Mouse (Mus musculus) C2C12 (cell line): Measurements from ENCODE around the gene Acad9. TPM values are rescaled to one million over a fixed set of nuclear protein-coding genes. Genes with fewer than 3 reads are reported as not detected.

Experiments used
- H3K27me3 ChIP-seq: one replicate; pipeline ENCODE4 v1.6.1; 2011; ENCODE audit not compliant: control insufficient read depth, insufficient read depth, insufficient read length
- H3K36me3 ChIP-seq: one replicate; pipeline ENCODE4 v1.6.1; 2011; ENCODE audit not compliant: control insufficient read depth, insufficient read depth
- H3K4me3 ChIP-seq: one replicate; pipeline ENCODE4 v1.5.1; 2011; ENCODE audit warnings: mild to moderate bottlenecking, control low read depth; ENCODE audit not compliant: poor library complexity, insufficient read depth, severe bottlenecking
- H3K79me2 ChIP-seq: one replicate; pipeline ENCODE4 v1.6.1; 2011; ENCODE audit not compliant: control insufficient read depth, insufficient read depth
- H3K79me3 ChIP-seq: one replicate; pipeline ENCODE4 v1.6.1; 2011; ENCODE audit warnings: low read depth, control low read depth
- H3ac ChIP-seq: one replicate; pipeline ENCODE3; 2011; ENCODE audit warnings: low read depth; ENCODE audit not compliant: control insufficient read depth, insufficient read length
- CEBPB ChIP-seq: IDR thresholded peaks from one replicate; pipeline ENCODE4 v1.6.1; 2011; ENCODE audit warnings: low read depth, mild to moderate bottlenecking, control low read depth, moderate library complexity
- CTCF ChIP-seq: IDR thresholded peaks from one replicate; pipeline ENCODE4 v1.5.1; 2011; ENCODE audit not compliant: control insufficient read depth, insufficient read depth, insufficient read length
- FOSL1 ChIP-seq: IDR thresholded peaks from one replicate; pipeline ENCODE4 v1.8.0; 2011; ENCODE audit warnings: mild to moderate bottlenecking, low read length; ENCODE audit not compliant: poor library complexity, insufficient read depth, severe bottlenecking
- MAX ChIP-seq: IDR thresholded peaks from one replicate; pipeline ENCODE4 v1.6.1; 2011; ENCODE audit warnings: mild to moderate bottlenecking, control low read depth
- MYOD1 ChIP-seq: IDR thresholded peaks from one replicate; pipeline ENCODE4 v1.6.1; 2011; ENCODE audit warnings: low read depth; ENCODE audit not compliant: control insufficient read depth, insufficient read length
- MYOG ChIP-seq: IDR thresholded peaks from one replicate; pipeline ENCODE4 v1.6.1; 2011; ENCODE audit not compliant: control insufficient read depth, insufficient read length; ENCODE audit errors: extremely low read depth
- USF1 ChIP-seq: IDR thresholded peaks from one replicate; pipeline ENCODE4 v1.6.1; 2011; ENCODE audit warnings: low read depth, mild to moderate bottlenecking, control low read depth, moderate library complexity
- polyA plus RNA-seq: library from polyadenylated mRNA; unstranded; fragments of >200 nt; fragmentation: generic; extraction: Trizol; gene quantifications from one replicate; pipeline ENCODE4 v1.2.1, GENCODE M21; 2012; ENCODE audit warnings: missing spikeins

The Acad9 gene
- polyA plus RNA-seq, 1 experiment: 20.7 TPM

DNA sequence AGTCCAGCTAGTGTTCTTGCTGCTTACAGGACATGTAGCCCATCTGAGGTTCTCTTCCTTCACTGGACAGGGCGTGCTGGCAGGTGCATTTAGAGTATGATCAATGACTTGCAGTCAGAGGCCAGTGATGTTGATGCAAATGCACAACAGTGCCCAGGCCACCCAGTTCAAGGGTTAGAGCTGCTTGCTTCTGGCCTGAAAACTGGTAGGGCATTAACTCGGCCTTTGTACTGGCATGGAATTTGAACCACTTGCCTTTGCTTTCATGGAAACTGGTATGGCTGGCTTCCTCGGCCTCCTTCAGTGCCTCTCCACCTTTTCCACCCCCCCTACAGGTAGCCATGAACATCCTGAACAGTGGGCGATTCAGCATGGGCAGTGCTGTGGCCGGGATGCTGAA lies 14.1 kb downstream of the Acad9 start:
- H3K27me3 ChIP-seq: no peaks in the 10 kb centered on the region
- no peak overlapping the region for H3K4me3 ChIP-seq
- no peaks in the 10 kb centered on the region for H3K79me3 ChIP-seq
- peaks cover 87% of the 10 kb centered on the region for H3K36me3 ChIP-seq
- H3ac ChIP-seq: no peak overlapping the region
- no peak for TF ChIP-seq CEBPB
- no peak for TF ChIP-seq MYOG
- TF ChIP-seq CTCF: no peak
- TF ChIP-seq MAX: no peak
- no peak for TF ChIP-seq MYOD1
- no peak for TF ChIP-seq USF1
- no peak for TF ChIP-seq FOSL1
- H3K79me2 ChIP-seq: no peaks in the 10 kb centered on the region

DNA sequence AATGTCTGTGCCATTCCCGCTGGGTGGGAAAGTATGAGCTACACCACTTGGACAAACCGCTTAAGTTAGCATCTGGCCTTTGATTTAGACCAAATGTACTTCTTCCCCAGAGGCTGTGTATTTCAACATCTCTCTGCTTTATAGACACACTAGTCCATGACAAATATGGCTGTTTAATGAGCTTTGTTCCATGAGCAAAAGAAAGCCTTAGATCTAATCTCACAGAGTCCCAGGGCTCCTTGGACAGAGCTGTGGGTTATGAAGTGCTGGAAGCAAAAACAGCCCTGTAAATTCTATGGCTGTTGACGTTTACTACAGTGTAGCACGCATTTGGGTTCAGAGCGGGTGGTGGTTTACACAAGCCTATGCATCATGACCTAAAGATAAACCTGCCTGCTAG lies 15.0 kb downstream of the Acad9 start:
- no peak overlapping the region for H3K4me3 ChIP-seq

DNA sequence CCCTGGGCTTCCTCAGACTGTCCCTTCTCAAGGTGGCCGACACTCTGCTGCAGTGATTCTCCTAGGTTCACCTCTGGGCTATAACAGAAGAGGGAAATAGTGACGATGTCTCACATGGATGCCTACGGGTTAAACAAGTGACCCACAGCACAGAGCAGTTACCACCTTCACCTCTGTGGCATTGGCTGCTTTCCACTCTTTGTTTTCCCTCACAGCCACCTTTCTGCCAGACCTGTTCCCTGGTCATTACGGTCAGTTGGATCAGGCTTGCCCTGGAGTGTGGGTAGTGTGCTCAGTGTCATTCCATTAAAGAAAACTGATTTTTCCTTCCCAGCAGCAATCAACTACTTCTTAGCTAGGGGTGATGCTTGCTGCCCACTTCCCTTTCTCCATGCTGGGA lies 17.1 kb downstream of the Acad9 start:
- no peak for TF ChIP-seq MYOG
- TF ChIP-seq MYOD1: no peak
- no peak for TF ChIP-seq FOSL1
- no peak for TF ChIP-seq USF1
- TF ChIP-seq CTCF: no peak
- TF ChIP-seq MAX: no peak
- no peak for TF ChIP-seq CEBPB
- H3K36me3 ChIP-seq: peaks cover 75% of the 10 kb centered on the region

More for the DNA sequence above, 15.0 kb downstream of the Acad9 start:
- TF ChIP-seq MYOD1 (no peak), MYOG (no peak), CEBPB (no peak), FOSL1 (no peak), USF1 (no peak), CTCF (no peak), MAX (no peak)
- Histone ChIP-seq H3K36me3 (peaks cover 85% of the 10 kb centered on the region), H3ac (no peak overlapping the region), H3K79me2 (no peaks in the 10 kb centered on the region), H3K27me3 (no peaks in the 10 kb centered on the region), H3K79me3 (no peaks in the 10 kb centered on the region)

DNA sequence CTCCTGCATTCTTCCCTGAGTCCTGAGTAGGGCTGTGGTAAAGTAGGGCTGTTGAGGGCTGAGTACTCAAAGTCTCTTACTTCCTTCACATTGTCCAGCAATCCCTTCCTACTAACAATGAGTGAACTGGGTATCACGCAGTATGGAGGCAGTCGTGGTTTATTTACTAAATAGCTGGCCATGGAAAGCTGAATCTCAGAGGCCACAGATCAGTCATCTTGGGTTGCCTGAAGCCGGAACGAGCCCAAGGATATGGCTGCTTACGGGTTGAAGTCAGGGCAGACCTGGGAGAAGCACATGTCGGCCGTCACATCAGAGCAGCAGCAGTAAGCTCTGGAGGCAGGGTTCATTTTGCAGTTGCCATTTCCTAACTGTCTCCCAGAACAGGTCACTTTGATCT lies 17.6 kb downstream of the Acad9 start:
- Histone ChIP-seq H3K27me3 (no peaks in the 10 kb centered on the region), H3K36me3 (peaks cover 70% of the 10 kb centered on the region), H3K79me2 (no peaks in the 10 kb centered on the region), H3K4me3 (no peak overlapping the region), H3ac (no peak overlapping the region), H3K79me3 (no peaks in the 10 kb centered on the region)
- TF ChIP-seq CTCF: no peak
- no peak for TF ChIP-seq FOSL1
- TF ChIP-seq MAX: no peak
- TF ChIP-seq MYOG: no peak
- TF ChIP-seq MYOD1: no peak
- no peak for TF ChIP-seq CEBPB
- TF ChIP-seq USF1: no peak

More for the DNA sequence above, 17.1 kb downstream of the Acad9 start:
- Histone ChIP-seq H3K4me3 (no peak overlapping the region), H3K27me3 (no peaks in the 10 kb centered on the region), H3ac (no peak overlapping the region), H3K79me2 (no peaks in the 10 kb centered on the region), H3K79me3 (no peaks in the 10 kb centered on the region)

DNA sequence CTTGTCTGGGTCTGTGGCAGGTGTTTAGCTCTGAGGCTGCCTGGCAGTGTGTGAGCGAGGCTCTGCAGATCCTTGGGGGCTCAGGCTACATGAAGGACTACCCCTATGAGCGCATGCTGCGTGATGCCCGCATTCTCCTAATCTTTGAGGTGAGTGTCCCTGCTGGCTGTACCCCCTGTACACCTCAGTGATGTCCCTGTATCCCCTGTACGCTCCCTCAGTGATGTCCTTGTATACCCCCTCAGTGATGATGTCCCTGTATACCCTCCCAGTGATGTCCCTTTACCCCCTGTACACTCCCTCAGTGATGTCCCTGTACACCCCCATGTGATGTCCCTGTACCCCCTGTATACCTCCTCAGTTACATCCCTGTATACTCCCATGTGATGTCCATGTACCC lies 19.6 kb downstream of the Acad9 start:
- Histone ChIP-seq H3K36me3 (peaks cover 65% of the 10 kb centered on the region), H3K4me3 (no peak overlapping the region), H3K79me2 (no peaks in the 10 kb centered on the region), H3ac (no peak overlapping the region), H3K79me3 (no peaks in the 10 kb centered on the region), H3K27me3 (no peaks in the 10 kb centered on the region)
- TF ChIP-seq MYOD1 (no peak), FOSL1 (no peak), CEBPB (no peak), MYOG (no peak), USF1 (no peak), MAX (no peak), CTCF (no peak)

DNA sequence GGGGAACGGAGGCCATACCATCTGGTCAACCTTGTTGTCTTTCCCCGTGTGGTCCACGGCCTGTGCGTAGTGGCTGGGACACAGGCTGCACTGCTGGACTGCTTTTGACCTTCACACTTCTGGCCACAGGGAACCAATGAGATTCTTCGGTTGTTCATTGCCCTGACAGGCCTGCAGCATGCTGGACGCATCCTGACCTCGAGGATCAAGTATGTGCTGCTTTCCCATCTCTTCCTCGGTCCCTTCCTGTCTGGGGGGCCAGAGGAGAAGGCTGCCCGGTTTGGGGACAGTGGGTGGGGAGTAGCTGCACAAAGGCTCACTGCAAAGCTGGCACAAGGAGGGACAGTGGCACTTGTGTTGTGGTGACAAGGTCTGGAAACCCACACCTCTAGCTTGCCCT lies 21.8 kb downstream of the Acad9 start:
- TF ChIP-seq MYOD1 (no peak), USF1 (no peak), CEBPB (no peak), CTCF (no peak), FOSL1 (no peak), MAX (no peak), MYOG (no peak)
- Histone ChIP-seq H3K79me2 (no peaks in the 10 kb centered on the region), H3K36me3 (peaks cover 59% of the 10 kb centered on the region), H3ac (no peak overlapping the region), H3K4me3 (no peak overlapping the region), H3K79me3 (no peaks in the 10 kb centered on the region), H3K27me3 (no peaks in the 10 kb centered on the region)

DNA sequence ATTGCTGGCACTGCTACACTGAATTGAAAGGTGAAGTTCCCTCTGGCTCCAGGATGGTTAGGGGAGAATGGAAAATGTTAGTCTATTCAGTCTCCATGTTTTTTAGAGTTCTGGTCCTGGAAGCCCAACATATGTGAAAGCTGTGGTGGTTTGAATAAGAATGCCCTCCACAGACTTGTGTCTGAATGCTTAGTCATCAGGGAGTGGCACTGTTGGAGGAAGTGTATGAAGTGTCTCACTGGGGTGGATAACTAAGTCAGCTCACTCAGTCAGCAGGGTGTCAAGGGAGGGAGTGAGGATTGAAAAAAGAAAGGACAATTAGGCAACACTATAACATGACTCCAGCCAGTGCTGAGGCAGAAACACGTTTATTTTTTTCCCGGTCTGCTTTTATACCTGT lies 29.6 kb downstream of the Acad9 start:
- Histone ChIP-seq H3ac (no peak overlapping the region), H3K4me3 (no peak overlapping the region), H3K79me2 (no peaks in the 10 kb centered on the region), H3K79me3 (no peaks in the 10 kb centered on the region), H3K27me3 (no peaks in the 10 kb centered on the region), H3K36me3 (peaks cover 12% of the 10 kb centered on the region)
- no peak for TF ChIP-seq MYOD1
- no peak for TF ChIP-seq CEBPB
- no peak for TF ChIP-seq USF1
- TF ChIP-seq MAX: no peak
- no peak for TF ChIP-seq CTCF
- no peak for TF ChIP-seq FOSL1
- no peak for TF ChIP-seq MYOG
